Mouse (Mus musculus): Measurements from ENCODE around the gene Odr4. TPM values are rescaled to one million over a fixed set of nuclear protein-coding genes. Genes with fewer than 3 reads are reported as not detected.

Gene Odr4
- polyA plus RNA-seq, 1 experiment, result 3.4 TPM

DNA sequence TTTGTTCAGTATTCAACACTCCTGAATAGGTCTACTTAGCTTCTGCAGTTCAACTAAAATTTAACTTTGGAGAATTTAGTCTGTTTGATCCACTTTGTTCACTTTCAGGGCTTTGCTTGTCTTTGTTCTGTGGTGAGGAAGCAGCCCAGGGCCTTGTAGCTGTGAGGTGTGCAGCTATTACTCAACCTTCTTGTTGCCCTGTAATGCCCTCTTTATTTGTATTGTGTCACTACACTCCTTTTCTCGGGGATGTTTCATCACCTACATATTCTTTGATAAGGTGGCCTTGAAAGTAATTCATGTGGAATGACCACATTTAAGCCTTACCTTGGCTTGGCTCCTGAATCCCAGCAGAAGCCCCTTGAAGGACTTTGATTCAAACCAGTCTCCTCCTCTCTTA is 32.0 kb downstream of the Odr4 start:
- no peaks in the 10 kb centered on the region for H3K27me3 ChIP-seq (ENCODE audit: control insufficient read depth, insufficient read depth, low read length)
- TF ChIP-seq POLR2A (IDR thresholded peaks at IDR 0.05; ENCODE audit: control insufficient read depth, extremely low read depth, insufficient read depth, low read length, poor library complexity) (no peak), CTCF (IDR thresholded peaks at IDR 0.05; ENCODE audit: borderline replicate concordance, control insufficient read depth, extremely low read depth, insufficient read depth, low read length, poor library complexity) (no peak)
- H3K4me3 ChIP-seq (ENCODE audit: control insufficient read depth, insufficient read depth, low read length), result no peak overlapping the region
- no peaks in the 10 kb centered on the region for H3K36me3 ChIP-seq (ENCODE audit: control insufficient read depth, insufficient read depth, low read length)
- no peak for DNase-seq
- no peak overlapping the region for H3K27ac ChIP-seq (ENCODE audit: control insufficient read depth, insufficient read depth, low read length)
- H3K4me1 ChIP-seq (replicated peaks; ENCODE audit: control insufficient read depth, insufficient read depth, low read length), result no peaks in the 10 kb centered on the region
- WGBS, result 100% methylated on average over 1 of the region's 1 CpGs

DNA sequence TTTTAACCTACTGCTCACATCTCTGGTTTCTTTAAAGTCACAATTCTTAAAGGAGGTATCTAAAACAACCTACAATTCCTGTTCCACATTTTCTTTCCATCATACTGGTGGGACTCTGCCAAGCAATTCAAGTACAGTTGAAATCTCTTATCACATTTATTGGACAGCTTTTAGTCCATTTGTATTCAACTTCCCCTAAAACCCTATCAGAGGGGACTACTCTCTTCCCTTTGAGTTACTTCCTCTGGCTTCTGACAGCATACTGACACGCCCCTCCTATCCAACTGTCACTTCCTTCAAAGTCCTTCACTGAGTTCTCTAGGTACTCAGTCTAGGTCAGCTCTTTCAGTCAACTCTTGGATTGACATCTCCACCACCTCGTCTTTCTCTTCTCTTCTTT is 57.8 kb downstream of the Odr4 start:
- Histone ChIP-seq H3K4me3 (ENCODE audit: control insufficient read depth, insufficient read depth, low read length) (no peak overlapping the region), H3K27ac (ENCODE audit: control insufficient read depth, insufficient read depth, low read length) (no peak overlapping the region), H3K36me3 (ENCODE audit: control insufficient read depth, insufficient read depth, low read length) (no peaks in the 10 kb centered on the region), H3K4me1 (replicated peaks; ENCODE audit: control insufficient read depth, insufficient read depth, low read length) (no peaks in the 10 kb centered on the region), H3K27me3 (ENCODE audit: control insufficient read depth, insufficient read depth, low read length) (no peaks in the 10 kb centered on the region)
- TF ChIP-seq CTCF (IDR thresholded peaks at IDR 0.05; ENCODE audit: borderline replicate concordance, control insufficient read depth, extremely low read depth, insufficient read depth, low read length, poor library complexity) (no peak), POLR2A (IDR thresholded peaks at IDR 0.05; ENCODE audit: control insufficient read depth, extremely low read depth, insufficient read depth, low read length, poor library complexity) (no peak)
- no peak for DNase-seq
- WGBS, result 61% methylated on average over 2 of the region's 2 CpGs

DNA sequence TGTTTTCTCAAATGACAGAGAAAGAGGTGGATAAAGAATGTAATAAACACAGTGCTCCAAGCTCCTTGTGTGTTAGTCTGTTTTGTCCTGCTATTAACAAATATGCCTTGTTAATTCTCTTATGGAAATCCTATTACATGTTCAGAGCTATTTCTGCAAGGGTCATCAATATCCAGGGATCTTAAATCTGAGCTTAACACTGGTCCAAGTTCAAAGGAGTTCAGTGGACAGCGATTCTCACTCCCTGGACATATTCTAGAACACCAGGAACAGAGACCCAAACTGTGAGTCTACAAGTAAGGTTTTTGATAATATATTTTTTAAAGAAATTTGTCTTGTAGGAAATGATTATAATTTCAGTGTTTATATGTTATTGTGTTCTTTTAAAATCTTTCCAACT is 73.7 kb downstream of the Odr4 start, which contains the start of gene Pdc:
TSS of gene Pdc (plus strand) at position 213 of the 400 bp plus-strand sequence.
- Histone ChIP-seq H3K27ac (ENCODE audit: control insufficient read depth, insufficient read depth, low read length) (no peak within 1 kb of the TSS), H3K27me3 (ENCODE audit: control insufficient read depth, insufficient read depth, low read length) (no peaks in the 10 kb centered on the region), H3K36me3 (ENCODE audit: control insufficient read depth, insufficient read depth, low read length) (no peaks in the 10 kb centered on the region), H3K4me1 (replicated peaks; ENCODE audit: control insufficient read depth, insufficient read depth, low read length) (no peaks in the 10 kb centered on the region), H3K4me3 (ENCODE audit: control insufficient read depth, insufficient read depth, low read length) (no peak within 1 kb of the TSS)
- 98% methylated on average over 1 of the region's 1 CpGs for WGBS
- no peak for DNase-seq
- no peak for TF ChIP-seq POLR2A (IDR thresholded peaks at IDR 0.05; ENCODE audit: control insufficient read depth, extremely low read depth, insufficient read depth, low read length, poor library complexity)
- TF ChIP-seq CTCF (IDR thresholded peaks at IDR 0.05; ENCODE audit: borderline replicate concordance, control insufficient read depth, extremely low read depth, insufficient read depth, low read length, poor library complexity), result no peak

Other genes with a start within 250 kb of the Odr4 start
- not detected in 2 replicates for gene Pdc, start 73.7 kb downstream of the Odr4 start, polyA plus RNA-seq (2012; rRNA removed)
- 98.6 and 101 TPM in 2 replicates for gene Tpr, start 242 bp downstream of the Odr4 start, polyA plus RNA-seq (2012; rRNA removed)
- gene Prg4, start 73.1 kb upstream of the Odr4 start, polyA plus RNA-seq (2012; rRNA removed), result 1.0 and 1.9 TPM in 2 replicates